8 mouse cellular contexts compared by ENCODE assay signal in genomic region chr13:24786014-24786490, GRCm38 (mm10). TPM values are rescaled to one million over a fixed set of nuclear protein-coding genes. Genes with fewer than 3 reads are reported as not detected.
DNase-seq lines count a peak whose midpoint lies in the region; ATAC-seq and TF ChIP-seq lines count a peak whose summit lies in the region.

No protein-coding gene starts in this region.

- no peak overlapping the region for H3K4me2 ChIP-seq in hindbrain, postnatal 0 days (ENCODE audit: low read depth, low read length)
- H3K4me2 ChIP-seq in hindbrain, embryonic 11.5 days (replicated peaks; ENCODE audit: low read depth, low read length) = no peak overlapping the region

- H3K36me3 ChIP-seq in hindbrain, postnatal 0 days (ENCODE audit: insufficient read depth, low read length) = no peaks in the 10 kb centered on the region
- no peaks in the 10 kb centered on the region for H3K36me3 ChIP-seq in hindbrain, embryonic 11.5 days (ENCODE audit: control insufficient read depth, insufficient read depth, low read length)

- peak; percentile 23 for DNase-seq in hindbrain, postnatal 0 days (ENCODE audit: low spot score)
- DNase-seq in hindbrain, embryonic 11.5 days (ENCODE audit: low spot score) = no peak
- DNase-seq in ZHBTc4 (ENCODE audit: low read depth, low spot score) = peak; percentile 24
- DNase-seq in heart, postnatal 10 days = peak; percentile 45 to 55
- peak; percentile 56 for DNase-seq in retina, embryonic 14.5 days (ENCODE audit: low spot score)
- no peak for DNase-seq in right cerebral cortex, postnatal 4 days
- no peak for DNase-seq in testis, postnatal 10 days (ENCODE audit: low spot score)
- DNase-seq in yolk sac, embryonic 10.5 days (ENCODE audit: low spot score) = no peak

- TF ChIP-seq CTCF in hindbrain, postnatal 0 days (IDR thresholded peaks at IDR 0.05; ENCODE audit: low read depth) = no peak

- no peak overlapping the region for H3K27ac ChIP-seq in hindbrain, postnatal 0 days
- H3K27ac ChIP-seq in hindbrain, embryonic 11.5 days (ENCODE audit: low read depth, low read length) = no peak overlapping the region

- H3K4me1 ChIP-seq in hindbrain, postnatal 0 days (ENCODE audit: insufficient read depth, low read length) = no peaks in the 10 kb centered on the region
- no peaks in the 10 kb centered on the region for H3K4me1 ChIP-seq in hindbrain, embryonic 11.5 days (replicated peaks; ENCODE audit: control insufficient read depth, insufficient read depth, low read length)

- no peaks in the 10 kb centered on the region for H3K27me3 ChIP-seq in hindbrain, postnatal 0 days (ENCODE audit: insufficient read depth, low read length)
- H3K27me3 ChIP-seq in hindbrain, embryonic 11.5 days (ENCODE audit: control insufficient read depth, insufficient read depth, low read length) = no peaks in the 10 kb centered on the region

- H3K4me3 ChIP-seq in hindbrain, postnatal 0 days (ENCODE audit: low read length) = no peak overlapping the region
- H3K4me3 ChIP-seq in hindbrain, embryonic 11.5 days (ENCODE audit: low read depth, low read length) = no peak overlapping the region

- 39% methylated on average over 11 of the region's 11 CpGs for WGBS in hindbrain, postnatal 0 days
- 64% methylated on average over 11 of the region's 11 CpGs for WGBS in hindbrain, embryonic 11.5 days

- ATAC-seq in hindbrain, postnatal 0 days = peak; percentile 76
- no peak for ATAC-seq in hindbrain, embryonic 11.5 days (ENCODE audit: low FRiP score)

- intact Hi-C loops in heart, postnatal 10 days (cut with DNase I) = no loop called here

- H3K9ac ChIP-seq in hindbrain, postnatal 0 days (replicated peaks; ENCODE audit: low read length) = no peak overlapping the region
- H3K9ac ChIP-seq in hindbrain, embryonic 11.5 days (ENCODE audit: low read depth, low read length) = no peak overlapping the region

- no peaks in the 10 kb centered on the region for H3K9me3 ChIP-seq in hindbrain, postnatal 0 days (ENCODE audit: low read length)
- no peaks in the 10 kb centered on the region for H3K9me3 ChIP-seq in hindbrain, embryonic 11.5 days (ENCODE audit: control insufficient read depth, low read length)

RNA-seq across cellular contexts. Expression of gene BC005537, which starts 15.4 kb away (rescaled TPM):
- 39.2 and 40.8 TPM in 2 replicates for total RNA-seq in hindbrain, postnatal 0 days (2014; rRNA removed)
- polyA plus RNA-seq in hindbrain, postnatal 0 days (2015; fragmentation: Nextera tagmentation; extraction: Ambion mirVana) = 16.4 and 18.1 TPM in 2 replicates
- polyA plus RNA-seq in hindbrain, embryonic 11.5 days (2014; fragmentation: Nextera tagmentation; extraction: Ambion mirVana) = 23.4 and 39.7 TPM in 2 replicates
- total RNA-seq in heart, postnatal 10 days (2021) = 100 to 1,000 TPM; 178 to 179 TPM

RNA-seq across cellular contexts. Expression of gene Gmnn, which starts 24.3 kb away (rescaled TPM):
- 4.7 and 40.9 TPM in 2 replicates for total RNA-seq in hindbrain, postnatal 0 days (2014; rRNA removed)
- 23.4 and 23.6 TPM in 2 replicates for polyA plus RNA-seq in hindbrain, postnatal 0 days (2015; fragmentation: Nextera tagmentation; extraction: Ambion mirVana)
- polyA plus RNA-seq in hindbrain, embryonic 11.5 days (2014; fragmentation: Nextera tagmentation; extraction: Ambion mirVana) = 126 and 128 TPM in 2 replicates
- 10 to 100 TPM; 40.6 to 45.1 TPM for total RNA-seq in heart, postnatal 10 days (2021)

RNA-seq across cellular contexts. Expression of gene Armh2, which starts 45.0 kb away (rescaled TPM):
- total RNA-seq in hindbrain, postnatal 0 days (2014; rRNA removed) = not detected in 2 replicates
- not detected in 2 replicates for polyA plus RNA-seq in hindbrain, postnatal 0 days (2015; fragmentation: Nextera tagmentation; extraction: Ambion mirVana)
- polyA plus RNA-seq in hindbrain, embryonic 11.5 days (2014; fragmentation: Nextera tagmentation; extraction: Ambion mirVana) = not detected in 2 replicates
- total RNA-seq in heart, postnatal 10 days (2021) = not detected

RNA-seq across cellular contexts. Expression of gene Acot13, which starts 45.3 kb away (rescaled TPM):
- total RNA-seq in hindbrain, postnatal 0 days (2014; rRNA removed) = 14.7 and 19.3 TPM in 2 replicates
- 69.7 and 74.2 TPM in 2 replicates for polyA plus RNA-seq in hindbrain, postnatal 0 days (2015; fragmentation: Nextera tagmentation; extraction: Ambion mirVana)
- polyA plus RNA-seq in hindbrain, embryonic 11.5 days (2014; fragmentation: Nextera tagmentation; extraction: Ambion mirVana) = 51.3 and 58.6 TPM in 2 replicates
- total RNA-seq in heart, postnatal 10 days (2021) = 100 to 1,000 TPM; 282 to 297 TPM

RNA-seq across cellular contexts. Expression of gene Tdp2, which starts 45.4 kb away (rescaled TPM):
- total RNA-seq in hindbrain, postnatal 0 days (2014; rRNA removed) = 30.0 and 30.9 TPM in 2 replicates
- polyA plus RNA-seq in hindbrain, postnatal 0 days (2015; fragmentation: Nextera tagmentation; extraction: Ambion mirVana) = 36.6 and 38.8 TPM in 2 replicates
- polyA plus RNA-seq in hindbrain, embryonic 11.5 days (2014; fragmentation: Nextera tagmentation; extraction: Ambion mirVana) = 78.9 and 79.4 TPM in 2 replicates
- 10 to 100 TPM; 17.8 to 18.0 TPM for total RNA-seq in heart, postnatal 10 days (2021)

Comparison
In these comparisons a context has a peak if more than half of its experiments do, and no peak if none do; other contexts are left out.
1. DNase-seq: peak in hindbrain, postnatal 0 days (single experiment), ZHBTc4 (single experiment), heart, postnatal 10 days (2 of 2) and retina, embryonic 14.5 days (single experiment); none in hindbrain, embryonic 11.5 days (single experiment), right cerebral cortex, postnatal 4 days (single experiment), testis, postnatal 10 days (single experiment) and yolk sac, embryonic 10.5 days (single experiment).